Mouse (Mus musculus): Measurements from ENCODE around the gene Yaf2. TPM values are rescaled to one million over a fixed set of nuclear protein-coding genes. Genes with fewer than 3 reads are reported as not detected.

The Yaf2 gene
- polyA plus RNA-seq, 1 experiment from 2014 or later: 138 TPM

- DNase-seq (ENCODE audit: low spot score) (no peak), ATAC-seq (ENCODE audit: insufficient read depth, low FRiP score, low TSS enrichment) (no peak)
- H3K4me2 ChIP-seq (ENCODE audit: low read depth): no peak overlapping the region
- H3K9me3 ChIP-seq (ENCODE audit: control insufficient read depth, low read length): no peaks in the 10 kb centered on the region
- 91% methylated on average over 19 of the region's 19 CpGs for WGBS
- no peaks in the 10 kb centered on the region for H3K4me1 ChIP-seq (ENCODE audit: control insufficient read depth, insufficient read depth, low read length)
- no peak overlapping the region for H3K9ac ChIP-seq (ENCODE audit: low read length)
- no peak overlapping the region for H3K27ac ChIP-seq (ENCODE audit: low read depth, low read length)
- H3K27me3 ChIP-seq (ENCODE audit: control insufficient read depth, insufficient read depth, low read length): no peaks in the 10 kb centered on the region
- no peaks in the 10 kb centered on the region for H3K36me3 ChIP-seq (ENCODE audit: control insufficient read depth, insufficient read depth, low read length)
- no peak overlapping the region for H3K4me3 ChIP-seq (ENCODE audit: low read depth, low read length)
These were observed 21.8 kb upstream of the Yaf2 start for GRCm38 (mm10) chr15:93358346-93359095.

DNA sequence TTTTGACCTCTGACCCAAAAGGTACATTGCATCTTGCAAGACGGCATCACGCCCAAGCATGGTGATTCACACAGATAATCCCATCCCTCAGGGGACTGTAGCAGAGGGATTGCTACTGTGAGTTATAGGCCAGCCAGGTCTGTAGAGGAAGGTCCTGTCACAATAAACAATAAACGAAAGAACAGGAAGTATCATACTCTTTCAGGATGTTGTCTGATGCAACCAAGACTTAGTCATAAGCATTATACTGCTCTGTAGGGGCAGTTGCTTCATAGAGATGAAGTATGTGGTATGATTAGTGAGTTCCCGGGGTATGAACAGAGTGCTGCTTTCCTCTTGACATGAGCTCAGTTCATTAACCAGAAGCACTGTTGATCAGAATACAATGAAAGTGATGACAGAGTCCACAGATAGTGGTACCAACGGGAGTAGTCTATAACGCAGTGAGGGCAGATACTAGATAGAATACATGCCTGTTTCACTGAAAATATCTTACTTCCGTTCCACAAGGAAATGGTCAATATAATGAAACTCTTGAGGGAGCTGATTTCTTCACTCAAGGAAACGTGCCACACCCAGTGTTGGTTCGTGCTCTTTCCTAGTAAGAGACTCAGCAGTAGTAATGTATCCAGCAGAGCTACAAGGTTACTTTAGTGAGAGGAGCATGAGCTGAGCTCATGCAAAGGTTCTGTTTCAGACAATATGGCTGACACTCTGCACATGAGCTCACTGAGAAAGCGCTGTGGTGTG lies 4.1 kb upstream of the Yaf2 start:
- Histone ChIP-seq H3K27me3 (ENCODE audit: control insufficient read depth, insufficient read depth, low read length) (no peaks in the 10 kb centered on the region), H3K4me1 (ENCODE audit: control insufficient read depth, insufficient read depth, low read length) (no peaks in the 10 kb centered on the region), H3K9ac (ENCODE audit: low read length) (no peak overlapping the region), H3K4me2 (ENCODE audit: low read depth) (no peak overlapping the region), H3K4me3 (ENCODE audit: low read depth, low read length) (no peak overlapping the region), H3K27ac (ENCODE audit: low read depth, low read length) (no peak overlapping the region), H3K36me3 (ENCODE audit: control insufficient read depth, insufficient read depth, low read length) (no peaks in the 10 kb centered on the region), H3K9me3 (ENCODE audit: control insufficient read depth, low read length) (no peaks in the 10 kb centered on the region)
- ATAC-seq (ENCODE audit: insufficient read depth, low FRiP score, low TSS enrichment) (no peak), DNase-seq (ENCODE audit: low spot score) (no peak)
- WGBS: 89% methylated on average over 10 of the region's 10 CpGs

DNA sequence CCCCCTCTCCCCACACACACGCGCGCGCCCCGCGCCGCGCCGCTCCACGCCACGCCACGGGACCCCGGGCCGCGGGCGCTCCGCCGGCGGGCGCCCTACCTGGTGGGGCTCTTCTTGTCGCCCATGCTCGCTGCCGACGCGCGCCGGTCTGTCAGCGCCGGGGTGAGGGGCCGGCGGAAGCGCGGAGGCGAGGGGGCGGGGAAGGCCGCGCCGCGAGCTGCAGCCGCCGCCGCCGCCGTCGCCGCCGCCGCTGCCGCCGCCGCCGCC lies 144 bp downstream of the Yaf2 start:
- Histone ChIP-seq H3K4me2 (ENCODE audit: low read depth) (peak overlapping the region; percentile 57), H3K4me1 (ENCODE audit: control insufficient read depth, insufficient read depth, low read length) (no peaks in the 10 kb centered on the region), H3K9ac (ENCODE audit: low read length) (peak overlapping the region; percentile 95), H3K27ac (ENCODE audit: low read depth, low read length) (peak overlapping the region; percentile 97), H3K36me3 (ENCODE audit: control insufficient read depth, insufficient read depth, low read length) (no peaks in the 10 kb centered on the region), H3K9me3 (ENCODE audit: control insufficient read depth, low read length) (no peaks in the 10 kb centered on the region), H3K4me3 (ENCODE audit: low read depth, low read length) (peak overlapping the region; percentile 95), H3K27me3 (ENCODE audit: control insufficient read depth, insufficient read depth, low read length) (no peaks in the 10 kb centered on the region)
- no peak for DNase-seq (ENCODE audit: low spot score)
- no CpG with 5 or more reads among the region's 52 CpGs for WGBS
- no peak for ATAC-seq (ENCODE audit: insufficient read depth, low FRiP score, low TSS enrichment)

DNA sequence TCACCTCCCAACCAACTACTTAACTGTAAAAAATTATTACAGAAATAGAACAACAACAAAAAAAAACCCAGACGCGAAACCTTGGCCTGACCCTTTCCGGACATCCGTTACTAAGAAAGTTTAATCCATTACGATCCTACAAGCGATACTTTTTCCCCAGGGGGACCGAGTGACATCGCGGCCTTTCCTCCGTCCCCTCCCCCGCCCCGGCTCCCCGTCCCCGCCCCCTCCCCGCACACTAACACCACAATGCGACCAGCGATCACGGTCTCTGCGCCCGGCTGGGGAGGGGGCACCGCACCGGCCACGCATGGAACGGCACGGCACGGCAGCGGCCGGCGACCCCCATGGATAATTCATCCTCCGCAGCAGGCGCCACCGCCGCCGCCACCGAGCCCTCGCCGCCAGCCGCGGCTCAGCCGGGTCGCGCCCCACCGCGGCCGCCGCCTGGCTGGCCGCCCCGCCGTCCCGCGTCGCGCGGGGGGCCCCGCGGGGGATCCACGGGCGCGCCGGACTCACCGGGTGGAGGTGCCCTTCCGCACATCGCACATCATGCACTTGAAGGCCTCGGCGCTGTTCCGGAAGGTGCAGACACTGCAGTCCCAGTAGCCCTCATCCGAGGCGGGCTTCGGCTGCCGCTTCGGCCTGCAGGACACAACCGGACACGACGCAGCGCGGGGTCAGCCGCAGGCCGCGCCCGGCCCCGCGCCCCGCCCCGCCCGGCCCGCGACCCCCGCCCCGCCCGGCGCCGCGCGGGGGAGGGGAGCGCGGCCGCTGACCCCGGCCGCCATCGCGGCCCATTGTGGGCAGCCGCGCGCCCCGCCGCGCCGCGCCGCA lies 696 bp downstream of the Yaf2 start:
- no peaks in the 10 kb centered on the region for H3K9me3 ChIP-seq (ENCODE audit: control insufficient read depth, low read length)
- under 1% methylated on average over 58 of the region's 110 CpGs for WGBS
- H3K9ac ChIP-seq (ENCODE audit: low read length): peak overlapping the region; percentile 95
- no peaks in the 10 kb centered on the region for H3K27me3 ChIP-seq (ENCODE audit: control insufficient read depth, insufficient read depth, low read length)
- ATAC-seq (ENCODE audit: insufficient read depth, low FRiP score, low TSS enrichment) (peak; percentile 77), DNase-seq (ENCODE audit: low spot score) (peak; percentile 66)
- peak overlapping the region; percentile 97 for H3K27ac ChIP-seq (ENCODE audit: low read depth, low read length)
- peak overlapping the region; percentile 95 for H3K4me3 ChIP-seq (ENCODE audit: low read depth, low read length)
- H3K4me2 ChIP-seq (ENCODE audit: low read depth): peak overlapping the region; percentile 57
- H3K36me3 ChIP-seq (ENCODE audit: control insufficient read depth, insufficient read depth, low read length): no peaks in the 10 kb centered on the region
- no peaks in the 10 kb centered on the region for H3K4me1 ChIP-seq (ENCODE audit: control insufficient read depth, insufficient read depth, low read length)

DNA sequence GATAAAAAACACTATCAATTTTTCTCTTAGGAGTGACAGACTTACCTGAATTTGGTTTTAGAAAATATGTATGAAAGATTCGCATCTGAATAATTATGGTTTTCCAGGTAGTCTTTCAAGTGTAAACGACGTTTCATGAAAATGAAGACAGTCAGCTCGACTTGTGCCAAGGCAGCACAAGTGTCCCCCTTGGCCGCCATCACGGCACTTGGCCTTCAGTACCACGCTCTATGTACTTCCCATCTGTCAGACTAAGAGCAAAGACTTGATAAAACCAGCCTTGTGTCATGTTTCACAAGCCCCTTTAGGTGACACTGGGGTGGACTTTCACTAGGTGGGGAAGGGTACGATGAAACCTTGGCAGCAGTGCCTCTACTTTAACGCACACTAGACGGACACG lies 5.5 kb downstream of the Yaf2 start:
- no peaks in the 10 kb centered on the region for H3K36me3 ChIP-seq (ENCODE audit: control insufficient read depth, insufficient read depth, low read length)
- no peaks in the 10 kb centered on the region for H3K27me3 ChIP-seq (ENCODE audit: control insufficient read depth, insufficient read depth, low read length)
- no peak overlapping the region for H3K27ac ChIP-seq (ENCODE audit: low read depth, low read length)
- H3K9ac ChIP-seq (ENCODE audit: low read length): no peak overlapping the region
- no peak overlapping the region for H3K4me3 ChIP-seq (ENCODE audit: low read depth, low read length)
- H3K9me3 ChIP-seq (ENCODE audit: control insufficient read depth, low read length): no peaks in the 10 kb centered on the region
- H3K4me2 ChIP-seq (ENCODE audit: low read depth): no peak overlapping the region
- DNase-seq (ENCODE audit: low spot score) (no peak), ATAC-seq (ENCODE audit: insufficient read depth, low FRiP score, low TSS enrichment) (no peak)
- no peaks in the 10 kb centered on the region for H3K4me1 ChIP-seq (ENCODE audit: control insufficient read depth, insufficient read depth, low read length)
- 92% methylated on average over 11 of the region's 11 CpGs for WGBS

DNA sequence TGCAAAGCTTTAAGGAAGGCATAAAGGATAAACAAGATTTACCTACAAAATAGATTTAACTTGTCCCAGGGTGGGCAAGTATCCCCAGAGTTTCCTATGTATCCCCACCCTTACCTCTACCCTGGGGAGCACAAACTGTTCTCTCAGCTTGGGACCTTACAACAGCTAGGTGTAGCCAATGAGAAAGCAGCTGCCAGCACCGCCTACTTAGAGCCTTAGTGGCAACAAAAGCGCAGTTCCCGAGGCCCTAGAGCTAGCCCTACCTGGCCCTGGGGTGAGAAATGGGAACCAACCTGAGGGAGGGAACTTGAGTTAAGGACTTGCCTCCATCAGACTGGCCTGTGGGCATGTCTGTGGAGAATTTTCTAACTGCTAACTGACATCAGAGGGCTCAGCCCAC lies 9.5 kb downstream of the Yaf2 start:
- no peak overlapping the region for H3K9ac ChIP-seq (ENCODE audit: low read length)
- WGBS: 41% methylated on average over 3 of the region's 3 CpGs
- H3K27me3 ChIP-seq (ENCODE audit: control insufficient read depth, insufficient read depth, low read length): no peaks in the 10 kb centered on the region
- H3K9me3 ChIP-seq (ENCODE audit: control insufficient read depth, low read length): no peaks in the 10 kb centered on the region
- H3K4me3 ChIP-seq (ENCODE audit: low read depth, low read length): no peak overlapping the region
- H3K27ac ChIP-seq (ENCODE audit: low read depth, low read length): no peak overlapping the region
- no peak for DNase-seq (ENCODE audit: low spot score)
- H3K36me3 ChIP-seq (ENCODE audit: control insufficient read depth, insufficient read depth, low read length): no peaks in the 10 kb centered on the region
- H3K4me1 ChIP-seq (ENCODE audit: control insufficient read depth, insufficient read depth, low read length): no peaks in the 10 kb centered on the region
- no peak for ATAC-seq (ENCODE audit: insufficient read depth, low FRiP score, low TSS enrichment)
- H3K4me2 ChIP-seq (ENCODE audit: low read depth): no peak overlapping the region

DNA sequence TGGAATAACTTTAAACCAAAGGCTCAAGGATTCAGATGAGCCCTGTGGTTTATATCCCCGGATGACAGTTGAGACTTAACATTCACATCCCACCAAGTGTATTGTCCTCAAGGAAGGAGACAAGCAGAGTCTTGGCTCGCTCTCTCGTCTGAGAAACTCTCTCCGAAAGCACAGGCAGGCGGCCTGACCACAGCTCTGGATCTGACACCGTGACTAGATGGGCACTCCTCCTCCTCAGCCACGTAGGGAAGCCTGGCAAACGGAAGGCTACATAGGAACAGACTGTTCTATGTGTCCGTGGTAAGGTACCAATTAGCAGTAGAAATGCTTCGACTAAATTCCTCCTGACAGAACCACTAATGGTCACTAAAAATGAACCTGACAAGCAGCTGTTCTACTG lies 10.1 kb downstream of the Yaf2 start:
- no peak overlapping the region for H3K4me3 ChIP-seq (ENCODE audit: low read depth, low read length)
- no peak for ATAC-seq (ENCODE audit: insufficient read depth, low FRiP score, low TSS enrichment)
- H3K36me3 ChIP-seq (ENCODE audit: control insufficient read depth, insufficient read depth, low read length): no peaks in the 10 kb centered on the region
- H3K9ac ChIP-seq (ENCODE audit: low read length): no peak overlapping the region
- H3K9me3 ChIP-seq (ENCODE audit: control insufficient read depth, low read length): no peaks in the 10 kb centered on the region
- DNase-seq (ENCODE audit: low spot score): no peak
- 86% methylated on average over 10 of the region's 10 CpGs for WGBS
- no peak overlapping the region for H3K4me2 ChIP-seq (ENCODE audit: low read depth)
- no peak overlapping the region for H3K27ac ChIP-seq (ENCODE audit: low read depth, low read length)
- no peaks in the 10 kb centered on the region for H3K4me1 ChIP-seq (ENCODE audit: control insufficient read depth, insufficient read depth, low read length)
- no peaks in the 10 kb centered on the region for H3K27me3 ChIP-seq (ENCODE audit: control insufficient read depth, insufficient read depth, low read length)

DNA sequence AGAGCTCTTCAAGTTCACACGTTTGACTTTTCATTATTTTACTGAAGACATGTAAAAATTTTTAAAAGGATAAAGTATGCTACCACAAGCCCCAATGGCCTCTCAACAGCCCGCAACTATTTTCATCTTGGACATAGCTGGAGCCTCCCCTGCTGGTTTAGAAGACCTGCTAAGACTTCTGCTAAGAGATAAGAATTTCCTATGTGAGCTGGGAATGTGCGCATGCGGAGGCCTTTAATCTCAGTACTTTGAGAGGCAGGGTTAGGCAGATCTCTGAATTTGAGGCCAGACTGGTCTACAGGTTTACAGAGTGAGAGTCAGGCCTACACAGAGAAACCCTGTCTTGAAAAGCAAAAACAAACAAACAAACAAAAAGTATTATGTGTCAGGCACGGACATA lies 11.4 kb downstream of the Yaf2 start:
- Histone ChIP-seq H3K4me1 (ENCODE audit: control insufficient read depth, insufficient read depth, low read length) (no peaks in the 10 kb centered on the region), H3K27ac (ENCODE audit: low read depth, low read length) (no peak overlapping the region), H3K9me3 (ENCODE audit: control insufficient read depth, low read length) (no peaks in the 10 kb centered on the region), H3K4me3 (ENCODE audit: low read depth, low read length) (no peak overlapping the region), H3K9ac (ENCODE audit: low read length) (no peak overlapping the region), H3K36me3 (ENCODE audit: control insufficient read depth, insufficient read depth, low read length) (no peaks in the 10 kb centered on the region), H3K4me2 (ENCODE audit: low read depth) (no peak overlapping the region), H3K27me3 (ENCODE audit: control insufficient read depth, insufficient read depth, low read length) (no peaks in the 10 kb centered on the region)
- DNase-seq (ENCODE audit: low spot score) (no peak), ATAC-seq (ENCODE audit: insufficient read depth, low FRiP score, low TSS enrichment) (no peak)
- 74% methylated on average over 5 of the region's 5 CpGs for WGBS

All from neural tube, embryonic 11.5 days (tissue).